Mouse (Mus musculus): Measurements from ENCODE around the gene Spata21.
A peak's percentile ranks its signal among the peaks of the same experiment; 100 is the strongest.

Gene Spata21

DNA sequence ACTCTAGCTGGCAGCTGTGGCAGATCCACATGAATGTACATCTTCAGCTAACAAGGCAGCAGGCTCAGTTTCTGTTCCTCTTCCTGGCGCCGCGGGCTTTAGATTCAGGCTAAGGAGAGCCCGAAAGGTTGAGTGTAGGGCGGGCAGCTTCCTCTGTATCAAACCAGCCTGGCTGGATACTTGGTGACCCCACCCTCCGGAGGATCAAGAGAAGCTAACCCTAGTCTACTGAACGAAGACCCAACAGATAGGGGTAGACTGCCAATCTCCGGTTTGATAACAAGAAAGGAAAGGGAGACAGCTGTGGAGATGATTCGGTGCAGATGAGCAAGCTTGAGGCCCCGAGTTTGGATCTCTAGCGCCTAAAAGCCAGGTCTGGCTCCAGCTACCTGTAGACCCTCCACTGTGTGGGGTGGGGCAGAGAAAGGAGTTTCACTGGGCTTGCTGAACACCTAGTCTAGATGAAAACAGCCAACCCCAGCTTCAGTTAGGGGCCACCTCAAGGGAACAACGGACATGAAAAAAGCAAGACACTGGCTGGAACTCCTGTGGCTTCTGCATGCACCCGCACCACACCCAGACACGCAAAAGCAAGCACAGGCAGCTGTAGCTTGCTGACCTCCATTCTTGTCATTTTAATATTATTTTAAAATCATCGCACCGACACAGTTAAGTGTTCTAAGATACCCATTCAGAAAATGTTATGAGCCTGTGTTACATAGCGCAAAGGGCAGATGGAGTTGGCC, 11.2 kb upstream of the Spata21 start:
- DNase-seq: peak; percentile 59 to 67

GRCm38 (mm10) chr4:141077681-141078509, 10.2 kb upstream of the Spata21 start, which contains the start of gene Necap2:
TSS of gene Necap2 (minus strand) at chr4:141078357.
- DNase-seq: peak; percentile 91 to 94

- no peak for DNase-seq
These were observed 9.5 kb upstream of the Spata21 start for GRCm38 (mm10) chr4:141078510-141079137.

DNA sequence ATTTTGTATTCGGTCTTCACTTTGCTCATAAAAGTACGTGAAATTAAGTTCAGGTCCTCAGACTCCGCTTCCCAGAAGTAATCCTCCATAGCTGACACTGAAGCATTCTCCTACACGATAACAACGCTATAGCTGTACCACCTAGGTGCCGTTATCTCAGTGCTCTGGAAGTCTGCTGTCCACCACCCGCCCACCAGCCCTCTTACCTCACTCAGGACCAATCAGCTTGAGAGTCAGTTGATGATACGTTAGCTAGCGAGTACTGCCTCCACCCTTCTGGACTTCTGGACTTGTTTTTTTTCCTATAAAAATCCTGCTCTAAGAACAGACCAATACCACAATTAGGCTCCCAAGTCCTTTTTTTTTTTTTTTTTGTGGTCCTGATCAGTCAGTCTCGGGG, 1.3 kb upstream of the Spata21 start:
- no peak for DNase-seq

DNA sequence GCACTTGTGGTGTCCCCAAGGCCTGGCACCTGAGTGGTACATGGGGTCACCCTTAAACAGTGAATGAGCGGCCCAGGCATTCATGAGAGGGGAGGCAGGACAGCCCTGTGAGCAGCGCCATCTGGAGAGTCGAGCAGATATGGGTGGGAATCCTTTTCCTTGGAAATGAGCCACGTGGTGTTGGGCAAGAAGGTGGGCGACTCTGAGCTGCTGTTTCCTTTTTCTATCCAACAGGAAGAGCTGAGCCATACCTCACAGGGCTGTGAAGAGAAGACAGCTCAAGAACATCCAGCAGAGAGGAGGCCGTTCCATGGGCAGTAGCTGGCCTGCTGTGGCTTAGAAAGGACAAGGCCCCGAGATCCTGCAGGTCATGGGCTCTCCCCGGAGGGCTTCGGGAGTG, 581 bp downstream of the Spata21 start:
- no peak for DNase-seq

- no peak for DNase-seq
These were observed 6.9 kb downstream of the Spata21 start for GRCm38 (mm10) chr4:141095016-141095415.

DNA sequence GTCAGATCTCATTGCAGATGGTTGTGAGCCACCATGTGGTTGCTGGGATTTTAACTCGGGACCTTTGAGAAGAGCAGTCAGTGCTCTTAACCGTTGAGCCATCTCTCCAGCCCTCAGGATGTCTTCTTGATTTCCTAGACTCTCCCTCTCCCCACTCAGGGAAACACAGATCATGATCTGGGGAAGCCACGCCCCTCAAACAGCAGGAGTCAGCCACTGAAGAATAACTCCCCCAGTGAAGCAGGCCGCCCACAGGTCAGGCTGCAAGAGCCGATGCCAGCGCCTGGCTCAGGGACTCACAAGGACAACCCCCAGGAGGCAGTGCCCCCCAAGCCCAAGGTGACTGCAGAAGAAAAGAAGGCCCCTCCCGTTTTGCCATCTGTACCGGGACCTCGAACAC, 8.6 kb downstream of the Spata21 start:
- DNase-seq: no peak

- no peak for DNase-seq
These were observed 10.8 kb downstream of the Spata21 start for GRCm38 (mm10) chr4:141098935-141099334.

- no peak for DNase-seq
These were observed 11.8 kb downstream of the Spata21 start for GRCm38 (mm10) chr4:141099956-141100355.

DNA sequence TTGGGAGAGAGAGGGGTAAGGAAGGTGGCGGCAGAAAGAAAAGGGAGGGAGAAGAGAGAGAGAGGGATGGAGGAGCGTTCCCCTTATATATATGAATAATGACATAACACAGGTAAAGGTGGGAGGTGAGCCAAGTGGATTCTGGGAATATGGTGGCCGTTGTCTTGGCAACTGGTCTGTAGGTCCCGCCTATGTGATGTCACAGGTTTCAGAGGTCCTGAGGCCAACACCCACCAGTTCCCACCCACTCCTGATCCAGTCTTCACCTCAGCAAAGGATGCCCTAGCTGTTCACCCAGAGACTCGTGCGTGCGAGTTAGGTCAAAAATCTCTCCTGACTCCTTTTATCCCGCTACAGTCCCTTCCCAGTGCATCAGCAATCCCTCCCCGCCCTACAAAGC, 13.2 kb downstream of the Spata21 start:
- DNase-seq: no peak

DNA sequence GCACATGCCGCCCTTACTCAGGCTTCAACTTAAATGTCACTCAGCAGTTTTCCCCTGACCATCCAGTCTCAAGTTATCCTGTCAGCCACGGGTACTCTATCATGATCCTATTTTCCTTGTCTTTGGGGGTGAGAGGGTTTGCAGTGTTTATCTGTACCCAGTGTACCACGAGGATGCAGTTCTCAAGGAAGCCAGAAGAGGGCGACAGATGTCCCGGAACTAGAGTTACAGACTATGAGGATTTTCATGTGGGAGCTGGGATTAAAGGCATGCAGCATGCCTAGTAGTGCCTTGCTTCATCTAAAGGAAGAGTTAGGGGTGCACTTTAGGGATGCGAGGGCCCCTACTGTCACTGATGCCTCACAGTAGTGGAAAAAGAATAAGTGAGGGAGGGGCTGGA, 13.7 kb downstream of the Spata21 start:
- no peak for DNase-seq

DNA sequence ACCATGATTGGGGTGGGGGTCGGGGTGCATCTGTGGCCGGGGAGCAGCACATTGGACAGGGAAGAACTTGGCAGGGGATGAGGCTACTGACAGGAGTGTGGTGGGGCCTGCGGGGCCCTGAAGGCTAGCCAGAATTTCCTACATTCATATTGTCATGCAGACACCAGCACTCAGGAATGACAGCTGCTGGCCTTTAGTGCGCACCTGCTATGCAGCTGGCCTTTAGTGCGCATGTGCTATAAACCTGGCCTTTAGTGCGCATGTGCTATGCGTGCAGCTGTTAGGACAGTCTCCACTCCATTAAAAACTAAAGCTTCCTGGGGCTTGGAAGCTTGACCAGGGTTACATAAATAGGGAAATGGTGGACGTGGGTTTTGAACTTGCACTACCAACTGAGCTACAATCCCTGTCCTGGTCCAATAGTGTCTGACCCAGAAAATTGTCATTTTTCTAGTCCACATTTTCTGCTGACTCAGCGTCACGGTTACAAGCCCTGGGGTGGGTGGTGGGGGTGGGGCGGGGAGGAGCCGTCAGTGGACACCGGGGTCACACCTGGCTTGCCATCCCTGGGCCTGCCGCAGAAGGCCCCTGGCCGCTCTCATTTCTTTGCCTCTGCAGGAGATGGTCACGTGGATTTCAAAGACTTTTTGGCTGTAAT, 18.5 kb downstream of the Spata21 start:
- no peak for DNase-seq

DNA sequence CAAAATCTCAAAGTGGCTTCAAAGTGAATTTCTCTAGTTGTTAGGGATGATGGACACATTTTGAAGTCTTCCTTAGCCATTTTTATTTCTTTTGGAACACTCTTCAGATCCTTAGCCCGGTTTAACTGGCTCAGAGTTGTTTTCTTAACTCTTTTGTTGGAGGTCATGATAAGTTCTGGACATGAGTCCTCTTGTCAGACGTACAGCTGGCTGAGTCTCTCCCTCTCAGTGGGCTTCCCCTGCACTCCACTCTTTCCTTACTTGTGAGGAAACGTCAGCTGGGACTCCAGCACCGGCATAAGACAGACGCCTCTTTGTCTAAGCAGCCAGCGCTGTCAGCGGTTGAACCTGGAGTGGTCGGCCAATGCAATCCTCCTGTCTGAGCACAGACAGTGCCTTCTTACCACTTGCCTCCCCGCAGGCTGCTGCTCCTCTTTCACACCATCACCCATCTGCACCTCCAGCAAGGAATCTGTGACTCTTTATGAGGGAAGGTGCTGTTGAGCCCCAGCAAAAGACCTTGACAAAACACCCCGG, 20.1 kb downstream of the Spata21 start:
- DNase-seq: no peak

DNA sequence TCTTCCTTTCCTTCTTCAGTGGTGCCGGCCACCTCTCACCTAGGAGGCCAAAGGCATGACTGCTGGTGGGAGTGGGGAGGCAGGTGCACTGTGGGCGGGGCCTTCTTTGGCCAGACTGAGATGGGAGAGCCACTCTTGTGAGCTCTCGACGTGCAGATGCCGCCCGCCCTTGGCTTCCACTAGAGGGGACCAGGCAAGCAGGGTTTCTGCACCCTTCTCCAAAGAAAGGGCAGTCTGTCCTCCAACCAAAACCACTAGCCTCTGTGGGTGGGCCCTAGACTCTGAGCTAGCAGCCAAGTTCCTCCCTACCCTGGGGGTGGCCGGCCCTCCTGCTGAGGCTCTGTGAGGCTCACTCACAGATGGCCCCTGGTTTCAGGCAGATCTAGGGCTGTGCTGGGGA, 25.7 kb downstream of the Spata21 start:
- DNase-seq: no peak

GRCm38 (mm10) chr4:141114521-141114981, 26.4 kb downstream of the Spata21 start:
- no peak for DNase-seq

GRCm38 (mm10) chr4:141115398-141115797, 27.3 kb downstream of the Spata21 start:
- no peak for DNase-seq

- DNase-seq: no peak
These were observed 30.6 kb downstream of the Spata21 start for GRCm38 (mm10) chr4:141118691-141119090.

GRCm38 (mm10) chr4:141120700-141121099, 32.6 kb downstream of the Spata21 start:
- DNase-seq: peak in 1 of 2 experiments; percentile 32

GRCm38 (mm10) chr4:141122663-141123062, 34.5 kb downstream of the Spata21 start:
- DNase-seq: no peak

- DNase-seq: no peak
These were observed 34.9 kb downstream of the Spata21 start for GRCm38 (mm10) chr4:141123065-141123464.

DNA sequence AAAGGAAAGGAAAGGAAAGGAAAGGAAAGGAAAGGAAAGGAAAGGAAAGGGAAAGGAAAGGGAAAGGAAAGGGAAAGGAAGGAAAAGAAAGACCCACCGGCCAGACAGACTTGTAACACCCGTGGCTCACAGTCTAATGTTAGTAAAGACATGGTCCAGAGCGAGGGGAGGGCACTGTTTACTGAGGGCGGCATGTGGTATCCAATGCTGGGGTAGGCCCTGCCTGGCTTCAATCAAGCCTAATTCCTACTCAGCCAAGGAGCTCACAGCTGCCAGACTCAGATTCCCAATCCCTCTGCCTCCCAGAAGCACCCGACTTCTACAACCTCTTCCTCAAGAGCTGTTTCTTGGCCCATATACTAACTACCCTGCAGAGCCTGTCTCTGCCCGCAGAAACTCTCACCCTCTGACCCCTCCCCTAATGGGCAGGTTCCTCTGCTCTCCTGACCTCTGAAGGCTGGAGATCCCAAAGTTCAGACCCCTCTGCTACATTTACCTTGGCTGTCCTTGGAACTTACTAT, 41.1 kb downstream of the Spata21 start:
- DNase-seq: no peak

- DNase-seq: no peak
These were observed 42.7 kb downstream of the Spata21 start for GRCm38 (mm10) chr4:141130704-141131342.

Measured in spleen, adult 18-20 months (tissue).